Mouse (Mus musculus): ENCODE results near the gene Tprn. TPM values are rescaled to one million over a fixed set of nuclear protein-coding genes. Genes with fewer than 3 reads are reported as not detected.
A peak's percentile ranks its signal among the peaks of the same experiment; 100 is the strongest.

Gene Tprn
- polyA plus RNA-seq, 1 experiment from 2014 or later = 5.0 TPM

GRCm38 (mm10) chr2:25236614-25237013, 25.8 kb upstream of the Tprn start, which contains the start of gene Rnf224:
Rnf224 (minus strand) TSS chr2:25236787.
- Histone ChIP-seq H3K4me1 (ENCODE audit: insufficient read depth) (0 out of 2 replicates have a peak, but pooled peaks cover 4% of the 10 kb centered on the region), H3K9me3 (ENCODE audit: low read depth, low read length) (no peaks in the 10 kb centered on the region), H3K9ac (no peak within 1 kb of the TSS), H3K27ac (ENCODE audit: low read depth) (no peak within 1 kb of the TSS), H3K36me3 (ENCODE audit: insufficient read depth) (no peaks in the 10 kb centered on the region), H3K4me2 (no peak within 1 kb of the TSS), H3K27me3 (ENCODE audit: insufficient read depth, low read length) (peaks cover 7% of the 10 kb centered on the region; the same call in 1 of the 2 replicates), H3K4me3 (ENCODE audit: low read depth, low read length) (no peak within 1 kb of the TSS)
- ATAC-seq (ENCODE audit: insufficient read depth) = no peak
- no peak for DNase-seq
- WGBS = 19% methylated on average over 8 of the region's 8 CpGs
- no peak for TF ChIP-seq CTCF (IDR thresholded peaks at IDR 0.05; ENCODE audit: low read depth)

- DNase-seq (no peak), ATAC-seq (ENCODE audit: insufficient read depth) (no peak)
- no peak overlapping the region for H3K27ac ChIP-seq (ENCODE audit: low read depth)
- 46% methylated on average over 4 of the region's 4 CpGs for WGBS
- TF ChIP-seq CTCF (IDR thresholded peaks at IDR 0.05; ENCODE audit: low read depth) = no peak
- no peak overlapping the region for H3K4me3 ChIP-seq (ENCODE audit: low read depth, low read length)
- H3K4me2 ChIP-seq = no peak overlapping the region
- no peaks in the 10 kb centered on the region for H3K36me3 ChIP-seq (ENCODE audit: insufficient read depth)
- H3K9ac ChIP-seq = no peak overlapping the region
- H3K27me3 ChIP-seq (ENCODE audit: insufficient read depth, low read length) = peaks cover 15% of the 10 kb centered on the region
- H3K9me3 ChIP-seq (ENCODE audit: low read depth, low read length) = no peaks in the 10 kb centered on the region
- 0 out of 2 replicates have a peak, but pooled peaks cover 4% of the 10 kb centered on the region for H3K4me1 ChIP-seq (ENCODE audit: insufficient read depth)
Measured at GRCm38 (mm10) chr2:25237522-25237921, 24.9 kb upstream of the Tprn start.

- 0 out of 2 replicates have a peak, but pooled peaks cover 4% of the 10 kb centered on the region for H3K4me1 ChIP-seq (ENCODE audit: insufficient read depth)
- no peak for ATAC-seq (ENCODE audit: insufficient read depth)
- H3K27me3 ChIP-seq (ENCODE audit: insufficient read depth, low read length) = peaks cover 20% of the 10 kb centered on the region
- no peak for TF ChIP-seq CTCF (IDR thresholded peaks at IDR 0.05; ENCODE audit: low read depth)
- H3K4me3 ChIP-seq (ENCODE audit: low read depth, low read length) = no peak overlapping the region
- no peak overlapping the region for H3K9ac ChIP-seq
- DNase-seq = no peak
- no peak overlapping the region for H3K27ac ChIP-seq (ENCODE audit: low read depth)
- H3K36me3 ChIP-seq (ENCODE audit: insufficient read depth) = no peaks in the 10 kb centered on the region
- H3K4me2 ChIP-seq = no peak overlapping the region
- H3K9me3 ChIP-seq (ENCODE audit: low read depth, low read length) = no peaks in the 10 kb centered on the region
Measured at GRCm38 (mm10) chr2:25238106-25238505, 24.3 kb upstream of the Tprn start.

GRCm38 (mm10) chr2:25239766-25240165, 22.7 kb upstream of the Tprn start:
- Histone ChIP-seq H3K36me3 (ENCODE audit: insufficient read depth) (no peaks in the 10 kb centered on the region), H3K9me3 (ENCODE audit: low read depth, low read length) (no peaks in the 10 kb centered on the region), H3K4me2 (no peak overlapping the region), H3K27ac (ENCODE audit: low read depth) (no peak overlapping the region), H3K4me3 (ENCODE audit: low read depth, low read length) (no peak overlapping the region), H3K27me3 (ENCODE audit: insufficient read depth, low read length) (peaks cover 23% of the 10 kb centered on the region), H3K9ac (no peak overlapping the region), H3K4me1 (ENCODE audit: insufficient read depth) (0 out of 2 replicates have a peak, but pooled peaks cover 4% of the 10 kb centered on the region)
- no peak for ATAC-seq (ENCODE audit: insufficient read depth)
- WGBS = 81% methylated on average over 3 of the region's 3 CpGs
- no peak for TF ChIP-seq CTCF (IDR thresholded peaks at IDR 0.05; ENCODE audit: low read depth)
- no peak for DNase-seq

GRCm38 (mm10) chr2:25240310-25240709, 22.1 kb upstream of the Tprn start:
- H3K4me2 ChIP-seq = peak overlapping the region; percentile 93
- peak overlapping the region; percentile 49 for H3K4me3 ChIP-seq (ENCODE audit: low read depth, low read length)
- H3K36me3 ChIP-seq (ENCODE audit: insufficient read depth) = no peaks in the 10 kb centered on the region
- peak overlapping the region; percentile 46; the same call in 1 of the 2 replicates for H3K27ac ChIP-seq (ENCODE audit: low read depth)
- ATAC-seq (ENCODE audit: insufficient read depth) = peak; percentile 19; the same call in 1 of the 2 replicates
- no peak for DNase-seq
- H3K9me3 ChIP-seq (ENCODE audit: low read depth, low read length) = no peaks in the 10 kb centered on the region
- TF ChIP-seq CTCF (IDR thresholded peaks at IDR 0.05; ENCODE audit: low read depth) = no peak
- H3K27me3 ChIP-seq (ENCODE audit: insufficient read depth, low read length) = peaks cover 23% of the 10 kb centered on the region
- H3K9ac ChIP-seq = peak overlapping the region; percentile 48
- H3K4me1 ChIP-seq (ENCODE audit: insufficient read depth) = 0 out of 2 replicates have a peak, but pooled peaks cover 4% of the 10 kb centered on the region
- 50% methylated on average over 8 of the region's 8 CpGs for WGBS

GRCm38 (mm10) chr2:25240723-25241437, 21.5 kb upstream of the Tprn start:
- DNase-seq (peak; percentile 87), ATAC-seq (ENCODE audit: insufficient read depth) (peak; percentile 83)
- Histone ChIP-seq H3K4me1 (ENCODE audit: insufficient read depth) (0 out of 2 replicates have a peak, but pooled peaks cover 4% of the 10 kb centered on the region), H3K27me3 (ENCODE audit: insufficient read depth, low read length) (peaks cover 23% of the 10 kb centered on the region), H3K9ac (peak overlapping the region; percentile 48), H3K9me3 (ENCODE audit: low read depth, low read length) (no peaks in the 10 kb centered on the region), H3K27ac (ENCODE audit: low read depth) (0 out of 2 replicates have a peak overlapping the region, but pooled peaks have one; percentile 46), H3K4me2 (peak overlapping the region; percentile 93), H3K4me3 (ENCODE audit: low read depth, low read length) (peak overlapping the region; percentile 49), H3K36me3 (ENCODE audit: insufficient read depth) (peaks cover 5% of the 10 kb centered on the region; the same call in 1 of the 2 replicates)
- no peak for TF ChIP-seq CTCF (IDR thresholded peaks at IDR 0.05; ENCODE audit: low read depth)
- WGBS = 1% methylated on average over 29 of the region's 29 CpGs

- no peak overlapping the region for H3K9ac ChIP-seq
- ATAC-seq (ENCODE audit: insufficient read depth) = peak; percentile 21; the same call in 1 of the 2 replicates
- no peak for TF ChIP-seq CTCF (IDR thresholded peaks at IDR 0.05; ENCODE audit: low read depth)
- H3K27me3 ChIP-seq (ENCODE audit: insufficient read depth, low read length) = peaks cover 23% of the 10 kb centered on the region
- H3K4me2 ChIP-seq = peak overlapping the region; percentile 93
- no peak overlapping the region for H3K27ac ChIP-seq (ENCODE audit: low read depth)
- H3K4me1 ChIP-seq (ENCODE audit: insufficient read depth) = 0 out of 2 replicates have a peak, but pooled peaks cover 4% of the 10 kb centered on the region
- H3K36me3 ChIP-seq (ENCODE audit: insufficient read depth) = peaks cover 10% of the 10 kb centered on the region; the same call in 1 of the 2 replicates
- 8% methylated on average over 6 of the region's 6 CpGs for WGBS
- H3K9me3 ChIP-seq (ENCODE audit: low read depth, low read length) = no peaks in the 10 kb centered on the region
- no peak for DNase-seq
- peak overlapping the region; percentile 49; the same call in 1 of the 2 replicates for H3K4me3 ChIP-seq (ENCODE audit: low read depth, low read length)
Measured at GRCm38 (mm10) chr2:25241438-25241775, 21.0 kb upstream of the Tprn start.
